8 mouse cellular contexts compared by ENCODE assay signal in genomic region chr12:83342875-83343185, GRCm38 (mm10).
DNase-seq lines count a peak whose midpoint lies in the region; ATAC-seq and TF ChIP-seq lines count a peak whose summit lies in the region.

No protein-coding gene starts in this region.

- intact Hi-C loops in left cerebral cortex, adult 2 months (cut with DNase I): loop anchor here (1.0 kb wide), 1 partner anchor 144 kb away; the partner anchor contains the start of gene Dpf3

- TF ChIP-seq CTCF in hindbrain, postnatal 0 days (IDR thresholded peaks at IDR 0.05; ENCODE audit: low read depth): no peak
- TF ChIP-seq CTCF in left cerebral cortex, adult 2 months (IDR thresholded peaks at IDR 0.05): no peak

- H3K27ac ChIP-seq in hindbrain, embryonic 11.5 days (ENCODE audit: low read depth, low read length): 0 out of 2 replicates have a peak overlapping the region, but pooled peaks have one; percentile 42
- H3K27ac ChIP-seq in hindbrain, embryonic 10.5 days: no peak overlapping the region
- peak overlapping the region; percentile 76 for H3K27ac ChIP-seq in hindbrain, postnatal 0 days
- H3K27ac ChIP-seq in left cerebral cortex, adult 2 months: peak overlapping the region; percentile 80

- 69% methylated on average over 4 of the region's 4 CpGs for WGBS in hindbrain, embryonic 11.5 days
- 71% methylated on average over 4 of the region's 4 CpGs for WGBS in hindbrain, embryonic 10.5 days
- 33% methylated on average over 4 of the region's 4 CpGs for WGBS in hindbrain, postnatal 0 days

- H3K36me3 ChIP-seq in hindbrain, embryonic 11.5 days (ENCODE audit: control insufficient read depth, insufficient read depth, low read length): no peaks in the 10 kb centered on the region
- no peaks in the 10 kb centered on the region for H3K36me3 ChIP-seq in hindbrain, embryonic 10.5 days
- H3K36me3 ChIP-seq in hindbrain, postnatal 0 days (ENCODE audit: insufficient read depth, low read length): no peaks in the 10 kb centered on the region

- peaks cover 5% of the 10 kb centered on the region for H3K4me1 ChIP-seq in hindbrain, embryonic 11.5 days (replicated peaks; ENCODE audit: control insufficient read depth, insufficient read depth, low read length)
- peaks cover 17% of the 10 kb centered on the region for H3K4me1 ChIP-seq in hindbrain, embryonic 10.5 days (replicated peaks)
- H3K4me1 ChIP-seq in hindbrain, postnatal 0 days (ENCODE audit: insufficient read depth, low read length): peaks cover 20% of the 10 kb centered on the region

- no peaks in the 10 kb centered on the region for H3K9me3 ChIP-seq in hindbrain, embryonic 11.5 days (ENCODE audit: control insufficient read depth, low read length)
- no peaks in the 10 kb centered on the region for H3K9me3 ChIP-seq in hindbrain, embryonic 10.5 days
- no peaks in the 10 kb centered on the region for H3K9me3 ChIP-seq in hindbrain, postnatal 0 days (ENCODE audit: low read length)

- H3K27me3 ChIP-seq in hindbrain, embryonic 11.5 days (ENCODE audit: control insufficient read depth, insufficient read depth, low read length): no peaks in the 10 kb centered on the region
- H3K27me3 ChIP-seq in hindbrain, embryonic 10.5 days (ENCODE audit: insufficient read depth, poor library complexity, severe bottlenecking): no peaks in the 10 kb centered on the region
- no peaks in the 10 kb centered on the region for H3K27me3 ChIP-seq in hindbrain, postnatal 0 days (ENCODE audit: insufficient read depth, low read length)

- H3K4me3 ChIP-seq in hindbrain, embryonic 11.5 days (ENCODE audit: low read depth, low read length): no peak overlapping the region
- H3K4me3 ChIP-seq in hindbrain, embryonic 10.5 days: no peak overlapping the region
- H3K4me3 ChIP-seq in hindbrain, postnatal 0 days (ENCODE audit: low read length): no peak overlapping the region
- H3K4me3 ChIP-seq in left cerebral cortex, adult 2 months: no peak overlapping the region

- H3K4me2 ChIP-seq in hindbrain, embryonic 11.5 days (replicated peaks; ENCODE audit: low read depth, low read length): no peak overlapping the region
- H3K4me2 ChIP-seq in hindbrain, postnatal 0 days (ENCODE audit: low read depth, low read length): no peak overlapping the region

- no peak overlapping the region for H3K9ac ChIP-seq in hindbrain, embryonic 11.5 days (ENCODE audit: low read depth, low read length)
- no peak overlapping the region; the same call in 1 of the 2 replicates for H3K9ac ChIP-seq in hindbrain, postnatal 0 days (replicated peaks; ENCODE audit: low read length)

- ATAC-seq in hindbrain, embryonic 11.5 days (ENCODE audit: low FRiP score): no peak
- no peak for ATAC-seq in hindbrain, postnatal 0 days

- DNase-seq in hindbrain, embryonic 11.5 days (ENCODE audit: low spot score): no peak
- DNase-seq in hindbrain, embryonic 10.5 days (ENCODE audit: low spot score): no peak
- peak; percentile 83 to 89 for DNase-seq in cerebellum, postnatal 14 days
- DNase-seq in hindbrain, postnatal 0 days (ENCODE audit: low spot score): peak; percentile 68
- DNase-seq in left cerebral cortex, adult 2 months (ENCODE audit: extremely low spot score in 1 of 2, low spot score in 2 of 2): peak; percentile 22 to 28
- DNase-seq in thymus, adult 18-20 months: no peak
- no peak for DNase-seq in embryo, embryonic 9.5 days (ENCODE audit: extremely low spot score)
- no peak for DNase-seq in spleen, postnatal 14 days (ENCODE audit: low spot score in 2 of 2)

Comparison
In these comparisons a context has a peak if more than half of its experiments do, and no peak if none do; other contexts are left out.
1. DNase-seq: peak in cerebellum, postnatal 14 days (2 of 2), hindbrain, postnatal 0 days (single experiment) and left cerebral cortex, adult 2 months (2 of 2); none in hindbrain, embryonic 11.5 days (single experiment), hindbrain, embryonic 10.5 days (single experiment), thymus, adult 18-20 months (0 of 2), embryo, embryonic 9.5 days (single experiment) and spleen, postnatal 14 days (0 of 2).